Mouse (Mus musculus) liver, adult 2 months (tissue): ENCODE measurements at regions not wholly inside any gene's neighbourhood (a gene's known extent, or its start where the extent isn't known, plus 50 kb on each side); places are given as distances from the start of the nearest gene placed in this dataset.
"Not testable (repeated sequence)": the region's sequence is repeated elsewhere in the genome, so short reads cannot be mapped to it uniquely, and the experiment has no call there.

ENCODE experiments used
- DNase-seq: peaks from one replicate; pipeline ENCODE4 v3.0.0-alpha.2; 2011; ENCODE audit warnings: low read depth, low spot score; ENCODE audit errors: extremely low read depth
- H3K27ac ChIP-seq: fragments of 200-500 bp; replicated peaks from 2 replicates; pipeline ENCODE4 v1.5.1; 2012; ENCODE audit warnings: low read depth, mild to moderate bottlenecking, control low read depth, inconsistent platforms, low read length; ENCODE audit not compliant: insufficient read depth
- H3K27me3 ChIP-seq: fragments of 200-500 bp; 2 replicates; pipeline ENCODE4 v1.6.1; 2012; ENCODE audit warnings: mild to moderate bottlenecking, moderate library complexity, low read length, inconsistent platforms; ENCODE audit not compliant: control insufficient read depth, insufficient read depth
- H3K36me3 ChIP-seq: fragments of 200-500 bp; 2 replicates; pipeline ENCODE4 v1.6.1; 2012; ENCODE audit warnings: low read length, inconsistent platforms; ENCODE audit not compliant: control insufficient read depth, insufficient read depth
- H3K4me1 ChIP-seq: fragments of 200-500 bp; 2 replicates; pipeline ENCODE4 v1.6.1; 2011; ENCODE audit warnings: low read length; ENCODE audit not compliant: control insufficient read depth, insufficient read depth
- H3K4me3 ChIP-seq: fragments of 200-500 bp; 2 replicates; pipeline ENCODE4 v1.5.1; 2011; ENCODE audit warnings: low read depth, mild to moderate bottlenecking, control low read depth, low read length, moderate library complexity; ENCODE audit not compliant: insufficient read depth
- H3K79me2 ChIP-seq: fragments of 200-500 bp; 2 replicates; pipeline ENCODE4 v1.6.1; 2012; ENCODE audit warnings: inconsistent platforms, mild to moderate bottlenecking, low read length, moderate library complexity; ENCODE audit not compliant: control insufficient read depth, insufficient read depth
- H3K9ac ChIP-seq: fragments of 200-500 bp; 2 replicates; pipeline ENCODE4 v1.6.1; 2012; ENCODE audit warnings: low read depth, mild to moderate bottlenecking, control low read depth, inconsistent platforms, low read length
- CTCF ChIP-seq: fragments of 200-500 bp; IDR thresholded peaks from 2 replicates; pipeline ENCODE4 v1.5.1; 2011; ENCODE audit warnings: low read depth, low read length, control low read depth
- POLR2A ChIP-seq: fragments of 200-500 bp; IDR thresholded peaks from 2 replicates; pipeline ENCODE4 v1.6.1; 2011; ENCODE audit warnings: low read length, control low read depth; ENCODE audit not compliant: insufficient read depth; ENCODE audit errors: extremely low read depth
- WGBS: fragments of 180-500 bp; shearing (Covaris S2); methylation state at CpG from one replicate; pipeline ENCODE4 v1.1.7; 2018; 5-methylcytosine and 5-hydroxymethylcytosine counted together

DNA sequence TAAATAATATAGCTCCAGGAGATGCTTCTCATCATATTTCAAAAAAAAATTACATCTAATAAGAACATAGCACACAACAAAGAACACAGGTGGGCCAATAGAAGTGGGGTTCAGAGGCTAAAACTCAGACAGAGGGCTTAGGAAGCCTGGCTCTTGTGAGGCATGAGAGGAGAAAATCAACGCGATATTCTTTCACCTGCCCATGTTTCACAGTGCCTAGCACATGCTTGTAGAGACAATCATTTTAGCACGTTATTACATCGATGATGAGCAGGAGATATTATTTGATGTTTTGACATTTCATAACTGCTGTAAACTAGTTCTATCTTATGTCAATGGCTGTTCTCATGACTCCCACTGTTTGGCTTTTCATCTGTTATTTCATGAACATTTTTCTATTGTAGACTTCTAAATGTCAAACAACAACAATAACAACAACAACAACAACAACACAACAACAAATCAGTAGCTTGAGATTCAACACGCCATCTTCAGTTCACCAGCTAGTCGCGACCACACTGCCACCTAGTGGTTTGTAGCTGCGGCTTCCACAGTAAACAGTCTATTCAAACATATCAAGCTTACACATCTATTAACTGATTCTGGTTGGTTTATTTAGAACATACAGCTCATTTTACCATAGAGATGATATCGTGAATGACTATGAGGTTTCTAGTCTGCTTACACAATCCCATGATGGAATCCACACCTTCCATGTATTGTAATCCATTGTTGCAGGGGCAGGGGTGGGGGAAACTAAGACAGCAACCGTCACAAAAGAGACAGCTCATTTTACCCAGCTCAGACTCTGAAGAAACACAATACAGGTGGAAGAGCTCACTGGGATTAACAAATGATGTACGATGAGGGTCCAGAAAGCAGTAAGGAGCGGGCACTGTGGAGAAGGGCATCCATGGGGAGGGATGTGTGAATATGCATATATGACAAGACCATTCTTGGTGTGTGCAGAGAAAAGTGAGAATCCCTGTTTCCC, 60.5 kb upstream of the Tmem200a start:
- H3K79me2 ChIP-seq = no peaks in the 10 kb centered on the region
- no peaks in the 10 kb centered on the region for H3K36me3 ChIP-seq
- H3K4me1 ChIP-seq = no peaks in the 10 kb centered on the region
- no peak overlapping the region for H3K4me3 ChIP-seq
- no peak overlapping the region for H3K27ac ChIP-seq
- TF ChIP-seq CTCF (peak; percentile 74), POLR2A (no peak)
- H3K27me3 ChIP-seq = no peaks in the 10 kb centered on the region
- peak; percentile 32 for DNase-seq
- 25% methylated on average over 12 of the region's 12 CpGs for WGBS
- H3K9ac ChIP-seq = no peak overlapping the region

DNA sequence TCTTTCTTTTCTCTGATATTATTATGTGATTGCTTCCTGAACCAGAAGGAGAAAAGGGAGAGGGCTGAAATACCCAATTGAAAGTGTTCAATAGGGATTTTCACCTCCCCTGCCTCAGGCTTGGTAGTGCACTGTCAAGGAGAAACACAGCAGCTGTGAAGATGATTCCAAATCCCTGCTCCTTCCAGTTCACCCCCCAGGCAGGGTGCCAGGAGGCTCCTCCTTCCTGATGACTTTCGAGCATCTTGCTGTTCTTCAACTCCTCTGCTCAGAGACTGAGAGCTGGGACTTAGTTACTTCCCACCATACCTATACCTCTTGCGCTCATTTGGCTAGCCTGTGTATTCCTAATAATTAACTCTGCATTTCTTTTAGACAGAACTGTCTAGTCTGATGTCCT, 73.7 kb upstream of the Tmem200a start:
- 74% methylated on average over 2 of the region's 2 CpGs for WGBS

DNA sequence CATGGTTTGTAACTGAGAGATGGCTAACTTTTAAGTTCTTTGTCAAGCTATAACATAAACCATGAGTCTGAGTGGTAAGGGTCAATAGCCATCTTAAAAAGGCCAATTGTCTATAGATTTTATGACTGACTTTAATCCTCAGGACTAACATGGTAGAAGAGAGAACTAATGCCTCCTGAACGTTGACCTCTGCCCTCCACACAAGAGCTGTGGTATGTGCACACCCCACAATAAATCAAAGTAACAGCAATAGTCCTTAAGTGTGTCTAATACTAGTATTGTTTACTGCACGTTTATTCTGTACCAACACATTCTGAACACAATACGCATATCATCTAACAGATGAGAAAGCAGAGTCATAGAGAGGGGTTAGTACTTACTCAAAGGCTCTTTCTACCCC, 70.7 kb upstream of the Samd3 start:
- H3K27ac ChIP-seq = no peak overlapping the region
- no peak for DNase-seq
- H3K4me3 ChIP-seq = no peak overlapping the region
- H3K79me2 ChIP-seq = no peaks in the 10 kb centered on the region
- WGBS = 72% methylated on average over 3 of the region's 3 CpGs
- H3K27me3 ChIP-seq = no peaks in the 10 kb centered on the region
- no peak overlapping the region for H3K9ac ChIP-seq
- no peaks in the 10 kb centered on the region for H3K36me3 ChIP-seq
- TF ChIP-seq CTCF (no peak), POLR2A (no peak)
- no peaks in the 10 kb centered on the region for H3K4me1 ChIP-seq

More for the DNA sequence above, 73.7 kb upstream of the Tmem200a start:
- no peaks in the 10 kb centered on the region for H3K36me3 ChIP-seq
- no peak overlapping the region for H3K27ac ChIP-seq
- H3K9ac ChIP-seq = no peak overlapping the region
- no peaks in the 10 kb centered on the region for H3K79me2 ChIP-seq
- no peak overlapping the region for H3K4me3 ChIP-seq
- H3K27me3 ChIP-seq = no peaks in the 10 kb centered on the region
- no peak for DNase-seq
- H3K4me1 ChIP-seq = no peaks in the 10 kb centered on the region
- no peak for TF ChIP-seq POLR2A
- no peak for TF ChIP-seq CTCF

DNA sequence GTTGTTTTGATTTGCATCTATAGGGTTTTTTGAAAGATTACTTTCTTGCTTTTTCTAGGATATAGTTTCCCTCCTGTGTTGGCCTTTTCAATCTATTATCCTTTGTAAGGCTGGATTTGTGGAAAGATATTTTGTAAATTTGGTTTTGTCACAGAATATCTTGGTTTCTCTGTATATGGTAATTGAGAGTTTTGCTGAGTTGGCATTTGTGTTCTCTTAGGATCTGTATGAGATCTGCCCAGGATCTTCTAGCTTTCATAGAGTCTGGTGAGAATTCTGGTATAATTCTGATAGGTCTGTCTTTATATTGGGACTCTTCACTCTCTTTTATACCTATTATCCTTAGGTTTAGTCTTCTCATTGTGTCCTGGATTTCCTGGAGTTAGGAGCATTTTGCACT, 68.4 kb upstream of the Samd3 start:
- H3K27ac ChIP-seq, H3K4me3 ChIP-seq, H3K79me2 ChIP-seq, H3K4me1 ChIP-seq, DNase-seq, H3K9ac ChIP-seq, H3K36me3 ChIP-seq, H3K27me3 ChIP-seq: not testable (repeated sequence)

DNA sequence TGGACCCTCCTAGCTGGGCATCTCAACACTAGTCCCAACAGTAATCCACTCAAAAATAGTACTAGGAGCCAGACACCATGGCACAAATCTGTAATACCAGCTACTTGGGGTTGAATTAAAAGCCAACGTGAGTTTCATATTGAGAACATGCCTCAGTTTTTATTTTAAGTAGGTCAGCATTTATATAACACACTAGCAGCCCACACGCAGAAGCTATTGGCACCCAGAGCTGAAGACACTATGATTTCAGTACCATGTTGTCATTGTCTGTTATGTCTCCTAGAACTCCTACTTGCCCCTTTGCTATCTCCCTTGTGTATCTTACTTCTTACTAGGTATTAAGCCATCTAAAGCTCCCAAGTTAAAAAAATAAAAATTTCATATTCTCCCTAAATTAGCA, 65.0 kb upstream of the Samd3 start:
- Histone ChIP-seq H3K4me1 (no peaks in the 10 kb centered on the region), H3K4me3 (no peak overlapping the region), H3K9ac (no peak overlapping the region), H3K36me3 (no peaks in the 10 kb centered on the region), H3K27me3 (no peaks in the 10 kb centered on the region), H3K79me2 (no peaks in the 10 kb centered on the region), H3K27ac (no peak overlapping the region)
- WGBS = 73% methylated on average over 2 of the region's 2 CpGs
- DNase-seq = no peak
- TF ChIP-seq POLR2A (no peak), CTCF (no peak)

DNA sequence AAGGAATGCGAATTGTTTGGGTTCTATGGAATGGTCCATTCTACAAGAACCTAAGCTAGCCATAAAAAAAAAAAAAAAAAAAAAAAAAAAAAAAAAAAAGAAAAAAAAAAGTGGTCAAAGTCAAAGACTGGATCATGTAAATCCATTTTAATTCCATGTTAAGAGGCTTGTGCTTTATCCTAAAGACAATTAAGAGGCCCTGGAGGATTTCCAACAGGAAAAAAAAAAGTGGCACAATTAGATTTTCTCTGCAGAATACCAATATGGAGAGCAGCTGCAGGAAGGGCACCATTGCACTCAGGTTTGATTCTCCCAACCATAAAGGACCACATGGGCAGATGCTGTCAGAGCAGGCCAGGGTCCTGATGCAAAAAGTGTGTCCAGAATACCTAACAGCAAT, 51.9 kb upstream of the Samd3 start:
- Histone ChIP-seq H3K79me2 (no peaks in the 10 kb centered on the region), H3K36me3 (no peaks in the 10 kb centered on the region), H3K4me1 (no peaks in the 10 kb centered on the region), H3K4me3 (no peak overlapping the region), H3K27me3 (no peaks in the 10 kb centered on the region), H3K27ac (no peak overlapping the region), H3K9ac (no peak overlapping the region)
- no peak for DNase-seq
- TF ChIP-seq CTCF = no peak
- no peak for TF ChIP-seq POLR2A
- 94% methylated on average over 1 of the region's 1 CpGs for WGBS
